Mouse (Mus musculus): ENCODE measurements around the gene Slc39a8. TPM values are rescaled to one million over a fixed set of nuclear protein-coding genes. Genes with fewer than 3 reads are reported as not detected.

Slc39a8 gene
- polyA plus RNA-seq (2016; fragmentation: Nextera tagmentation; extraction: Ambion mirVana), result 10.0 and 13.8 TPM in 2 replicates

DNA sequence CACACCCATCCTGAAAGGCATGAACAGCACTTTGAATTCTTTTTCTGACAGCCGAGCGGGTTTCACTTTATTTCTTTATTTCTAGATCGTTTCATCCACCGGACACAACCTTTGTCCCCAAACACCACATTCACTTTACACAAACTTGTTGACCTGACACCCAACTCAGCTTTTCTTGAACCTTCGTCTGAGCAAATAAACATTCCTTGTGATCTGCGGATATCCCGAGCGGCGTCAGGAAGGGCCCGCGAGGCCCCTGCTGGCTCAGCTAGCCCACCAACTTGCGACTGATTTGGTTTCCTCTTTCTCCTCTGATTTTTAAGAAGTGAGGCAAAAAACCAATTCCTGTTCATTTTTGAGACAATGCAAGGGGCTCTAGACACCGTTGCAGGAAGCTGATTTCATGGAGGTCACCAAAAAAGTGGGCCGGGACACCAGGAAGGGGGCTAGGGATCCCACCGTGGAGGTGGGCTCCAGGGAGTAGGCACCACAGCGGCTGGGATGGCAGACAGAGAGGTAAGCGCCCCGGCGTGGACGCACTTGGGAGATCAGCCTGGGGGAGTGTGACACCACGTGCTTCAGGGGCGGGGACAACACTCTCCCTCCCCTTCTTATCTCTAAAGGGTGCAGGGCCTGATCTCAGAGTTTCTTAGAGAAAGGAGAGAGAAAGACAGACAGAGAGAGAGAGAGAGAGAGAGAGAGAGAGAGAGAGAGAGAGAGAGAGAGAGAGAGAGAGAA, at the start of gene Slc39a8:
Gene Slc39a8 (plus strand): TSS at position 264 of the 738 bp plus-strand sequence.
- no peaks in the 10 kb centered on the region for H3K9me3 ChIP-seq (replicated peaks)
- H3K4me1 ChIP-seq, result peaks cover 18% of the 10 kb centered on the region
- 5% methylated on average over 22 of the region's 22 CpGs for WGBS
- peaks cover 8% of the 10 kb centered on the region for H3K27me3 ChIP-seq (ENCODE audit: low read depth, poor library complexity, severe bottlenecking)
- DNase-seq (ENCODE audit: low spot score), result peak; percentile 84
- no peaks in the 10 kb centered on the region for H3K36me3 ChIP-seq
- peak within 1 kb of the TSS; percentile 60 for H3K4me3 ChIP-seq
- peak within 1 kb of the TSS; percentile 83 for H3K27ac ChIP-seq

DNA sequence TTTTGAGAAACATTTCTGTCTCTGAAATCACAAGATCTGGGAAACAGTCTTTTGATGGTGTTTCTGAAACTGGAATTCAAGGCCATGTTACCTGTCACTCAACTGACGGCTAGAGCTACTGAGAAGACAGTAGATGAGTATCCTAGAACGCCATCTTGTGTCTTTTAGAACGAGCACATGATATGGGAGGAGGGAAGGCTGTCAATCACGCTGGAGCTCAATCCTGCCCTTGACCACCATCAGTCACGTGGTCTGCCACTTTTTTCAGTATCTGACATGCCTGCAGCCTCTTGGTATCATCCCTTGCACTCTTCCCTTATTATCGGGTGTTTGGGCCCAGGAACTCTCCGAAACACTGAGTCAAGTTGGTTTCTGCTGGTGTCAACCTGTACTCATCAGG, 40.0 kb upstream of the Slc39a8 start:
- no peaks in the 10 kb centered on the region for H3K9me3 ChIP-seq (replicated peaks)
- H3K36me3 ChIP-seq, result no peaks in the 10 kb centered on the region
- DNase-seq (ENCODE audit: low spot score), result no peak
- H3K4me3 ChIP-seq, result no peak overlapping the region
- 88% methylated on average over 7 of the region's 7 CpGs for WGBS
- no peaks in the 10 kb centered on the region for H3K27me3 ChIP-seq (ENCODE audit: low read depth, poor library complexity, severe bottlenecking)
- H3K27ac ChIP-seq, result no peak overlapping the region
- no peaks in the 10 kb centered on the region for H3K4me1 ChIP-seq

- H3K4me1 ChIP-seq, result no peaks in the 10 kb centered on the region
- no peak for DNase-seq (ENCODE audit: low spot score)
- no peak overlapping the region for H3K27ac ChIP-seq
- H3K27me3 ChIP-seq (ENCODE audit: low read depth, poor library complexity, severe bottlenecking), result no peaks in the 10 kb centered on the region
- H3K9me3 ChIP-seq (replicated peaks), result no peaks in the 10 kb centered on the region
- WGBS, result 95% methylated on average over 6 of the region's 6 CpGs
- no peak overlapping the region for H3K4me3 ChIP-seq
- H3K36me3 ChIP-seq, result no peaks in the 10 kb centered on the region
Observed at GRCm38 (mm10) chr3:135796117-135796516, 29.0 kb upstream of the Slc39a8 start.

GRCm38 (mm10) chr3:135798241-135798640, 26.8 kb upstream of the Slc39a8 start:
- no peak overlapping the region for H3K4me3 ChIP-seq
- no peak overlapping the region for H3K27ac ChIP-seq
- H3K36me3 ChIP-seq, result no peaks in the 10 kb centered on the region
- H3K4me1 ChIP-seq, result no peaks in the 10 kb centered on the region
- no peaks in the 10 kb centered on the region for H3K27me3 ChIP-seq (ENCODE audit: low read depth, poor library complexity, severe bottlenecking)
- WGBS, result 77% methylated on average over 3 of the region's 3 CpGs
- no peaks in the 10 kb centered on the region for H3K9me3 ChIP-seq (replicated peaks)
- no peak for DNase-seq (ENCODE audit: low spot score)

DNA sequence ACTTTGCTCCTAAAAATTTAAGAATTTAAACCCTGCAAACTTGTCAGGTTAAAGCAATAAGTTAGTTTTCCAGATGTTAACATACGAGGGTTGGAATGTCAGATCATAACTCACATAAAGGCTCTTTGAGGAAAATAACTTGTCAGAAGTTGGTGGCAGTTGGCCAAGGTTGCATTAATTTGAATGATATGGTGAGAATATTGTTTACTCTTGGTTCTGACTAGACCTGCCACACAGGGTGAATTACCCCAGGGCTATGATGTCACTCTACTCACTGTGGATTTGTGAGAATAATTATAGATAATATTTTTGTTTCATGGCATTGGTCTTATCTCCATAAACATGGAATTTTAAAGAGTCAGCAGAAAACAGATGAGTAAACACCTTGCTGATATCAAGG, 26.4 kb upstream of the Slc39a8 start:
- 57% methylated on average over 1 of the region's 1 CpGs for WGBS
- no peak for DNase-seq (ENCODE audit: low spot score)

DNA sequence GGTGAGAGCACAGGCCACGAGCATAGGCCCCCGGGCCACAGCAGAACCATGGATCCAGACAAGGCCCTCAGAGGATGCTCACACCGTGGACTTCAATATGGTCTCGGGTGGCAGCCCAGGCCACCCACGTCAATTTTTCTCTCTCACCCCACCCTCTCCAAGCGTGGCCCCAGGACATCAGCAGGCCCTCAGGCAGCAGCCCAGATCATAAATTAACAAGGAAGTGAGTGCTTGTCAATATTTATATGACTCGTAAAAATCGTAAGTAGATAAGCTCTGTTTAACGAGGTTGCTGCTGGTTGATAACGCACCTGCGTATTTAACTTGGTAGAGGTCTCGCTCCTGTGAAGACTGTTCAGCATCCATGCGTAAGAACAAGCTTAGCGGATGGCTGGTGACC, 10.4 kb upstream of the Slc39a8 start:
- H3K9me3 ChIP-seq (replicated peaks), result no peaks in the 10 kb centered on the region
- no peaks in the 10 kb centered on the region for H3K27me3 ChIP-seq (ENCODE audit: low read depth, poor library complexity, severe bottlenecking)
- 81% methylated on average over 14 of the region's 14 CpGs for WGBS
- no peak overlapping the region for H3K27ac ChIP-seq
- no peak for DNase-seq (ENCODE audit: low spot score)
- H3K36me3 ChIP-seq, result no peaks in the 10 kb centered on the region
- no peaks in the 10 kb centered on the region for H3K4me1 ChIP-seq
- no peak overlapping the region for H3K4me3 ChIP-seq

More for the DNA sequence above, 26.4 kb upstream of the Slc39a8 start:
- no peaks in the 10 kb centered on the region for H3K36me3 ChIP-seq
- H3K27ac ChIP-seq, result no peak overlapping the region
- no peak overlapping the region for H3K4me3 ChIP-seq
- no peaks in the 10 kb centered on the region for H3K27me3 ChIP-seq (ENCODE audit: low read depth, poor library complexity, severe bottlenecking)
- H3K4me1 ChIP-seq, result no peaks in the 10 kb centered on the region
- H3K9me3 ChIP-seq (replicated peaks), result no peaks in the 10 kb centered on the region

- Histone ChIP-seq H3K4me3 (no peak overlapping the region), H3K36me3 (no peaks in the 10 kb centered on the region), H3K4me1 (no peaks in the 10 kb centered on the region), H3K27me3 (ENCODE audit: low read depth, poor library complexity, severe bottlenecking) (no peaks in the 10 kb centered on the region), H3K27ac (no peak overlapping the region), H3K9me3 (replicated peaks) (no peaks in the 10 kb centered on the region)
- 89% methylated on average over 5 of the region's 5 CpGs for WGBS
- no peak for DNase-seq (ENCODE audit: low spot score)
Observed at GRCm38 (mm10) chr3:135815973-135816727, 8.9 kb upstream of the Slc39a8 start.

DNA sequence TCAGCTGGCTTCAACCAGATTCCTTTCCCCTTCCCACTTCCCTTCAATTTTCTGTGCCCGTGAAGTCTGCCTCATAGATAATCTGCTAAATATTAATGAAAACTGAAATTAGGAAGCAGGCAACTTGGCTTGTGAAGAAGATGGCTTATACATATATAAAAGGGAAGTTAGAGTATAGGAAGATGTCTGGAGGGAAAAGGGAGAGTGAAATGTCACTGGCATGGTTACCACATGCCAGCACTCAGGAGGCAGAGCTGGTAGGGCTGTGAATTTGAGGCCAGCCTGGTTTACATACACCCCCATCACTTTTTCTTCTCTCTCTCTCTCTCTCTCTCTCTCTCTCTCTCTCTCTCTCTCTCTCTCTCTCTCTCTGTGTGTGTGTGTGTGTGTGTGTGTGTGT, 8.0 kb upstream of the Slc39a8 start:
- no peaks in the 10 kb centered on the region for H3K36me3 ChIP-seq
- H3K4me1 ChIP-seq, result no peaks in the 10 kb centered on the region
- no peak overlapping the region for H3K4me3 ChIP-seq
- H3K27me3 ChIP-seq (ENCODE audit: low read depth, poor library complexity, severe bottlenecking), result no peaks in the 10 kb centered on the region
- WGBS, result 84% methylated on average over 1 of the region's 1 CpGs
- no peaks in the 10 kb centered on the region for H3K9me3 ChIP-seq (replicated peaks)
- no peak for DNase-seq (ENCODE audit: low spot score)
- H3K27ac ChIP-seq, result no peak overlapping the region

- Histone ChIP-seq H3K27ac (no peak overlapping the region), H3K27me3 (ENCODE audit: low read depth, poor library complexity, severe bottlenecking) (peaks cover 8% of the 10 kb centered on the region), H3K4me3 (peak overlapping the region; percentile 60; the same call in 1 of the 2 replicates), H3K9me3 (replicated peaks) (no peaks in the 10 kb centered on the region), H3K4me1 (peaks cover 18% of the 10 kb centered on the region), H3K36me3 (no peaks in the 10 kb centered on the region)
- 46% methylated on average over 2 of the region's 4 CpGs for WGBS
- no peak for DNase-seq (ENCODE audit: low spot score)
Observed at GRCm38 (mm10) chr3:135824436-135824835, 643 bp upstream of the Slc39a8 start.

DNA sequence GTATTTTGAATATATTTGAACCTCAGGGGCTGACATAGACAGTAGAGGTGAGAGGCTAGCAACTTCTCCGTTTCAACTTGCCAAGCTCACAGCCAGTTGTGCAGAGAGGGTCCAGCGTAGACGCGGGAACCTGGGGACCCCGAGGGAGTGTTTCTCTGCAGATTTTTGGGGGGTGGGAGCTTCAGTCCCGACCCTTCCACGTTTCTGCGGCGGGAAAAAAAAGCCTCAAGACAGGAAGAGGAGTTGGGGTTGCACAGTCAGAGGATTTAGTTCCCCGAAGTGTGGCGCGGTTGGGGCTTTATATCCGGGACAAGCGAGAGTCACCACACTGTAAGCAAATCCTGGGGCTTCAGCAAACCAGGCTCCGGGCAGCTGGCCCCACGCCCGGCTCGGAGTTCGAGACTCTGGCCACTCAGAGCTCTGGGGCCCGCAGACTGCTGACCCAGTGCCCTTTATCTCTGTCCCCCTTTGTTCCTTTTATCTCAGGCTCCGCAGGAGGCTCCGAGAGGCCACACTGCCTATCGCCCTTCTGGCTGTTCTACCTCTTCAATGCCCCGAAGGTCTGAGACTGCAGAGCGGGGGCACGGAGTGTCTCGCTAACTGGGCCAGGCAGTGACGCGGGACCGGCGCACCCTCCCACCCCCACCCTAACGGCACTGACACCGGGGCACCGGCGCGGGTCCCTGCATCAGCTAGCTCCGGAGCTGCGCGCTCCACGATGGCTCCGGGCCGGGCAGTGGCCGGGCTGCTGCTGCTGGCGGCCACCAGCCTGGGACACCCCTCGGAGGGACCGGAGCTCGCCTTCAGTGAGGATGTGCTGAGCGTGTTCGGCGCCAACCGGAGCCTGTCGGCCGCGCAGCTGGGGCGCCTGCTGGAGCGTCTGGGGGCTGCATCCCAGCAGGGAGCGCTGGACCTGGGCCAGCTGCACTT, 940 bp downstream of the Slc39a8 start:
- H3K4me1 ChIP-seq, result peaks cover 18% of the 10 kb centered on the region
- H3K27me3 ChIP-seq (ENCODE audit: low read depth, poor library complexity, severe bottlenecking), result peaks cover 8% of the 10 kb centered on the region
- H3K4me3 ChIP-seq, result peak overlapping the region; percentile 60
- no peaks in the 10 kb centered on the region for H3K9me3 ChIP-seq (replicated peaks)
- peak overlapping the region; percentile 83 for H3K27ac ChIP-seq
- WGBS, result under 1% methylated on average over 57 of the region's 57 CpGs
- peak; percentile 77 for DNase-seq (ENCODE audit: low spot score)
- no peaks in the 10 kb centered on the region for H3K36me3 ChIP-seq

DNA sequence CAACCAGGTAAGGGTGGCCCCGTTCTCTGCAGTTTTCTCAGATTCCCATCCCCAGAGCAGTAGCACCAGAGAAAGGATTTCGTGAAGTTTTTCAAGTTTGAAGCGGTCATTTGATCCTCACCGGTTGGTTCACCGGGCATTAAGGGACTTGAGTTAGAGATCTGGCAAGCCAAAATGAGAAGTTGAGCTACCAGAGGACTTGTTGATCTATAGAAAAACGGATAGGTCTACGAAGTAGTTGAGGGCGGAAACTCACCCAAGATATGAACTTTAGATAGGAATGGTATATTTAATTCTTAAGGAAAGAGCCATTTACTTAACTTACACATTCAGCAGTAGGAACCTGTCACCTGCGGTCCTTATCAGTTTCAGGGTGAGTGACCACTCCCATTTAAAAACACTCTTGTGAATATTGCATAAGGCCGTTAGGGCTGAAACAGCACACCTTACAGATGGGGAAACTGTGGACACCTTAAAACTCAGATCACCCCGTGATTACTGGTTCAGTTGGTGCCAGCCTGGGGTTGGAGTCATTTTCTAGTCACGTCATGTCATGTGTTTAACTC, 1.7 kb downstream of the Slc39a8 start:
- Histone ChIP-seq H3K9me3 (replicated peaks) (no peaks in the 10 kb centered on the region), H3K27me3 (ENCODE audit: low read depth, poor library complexity, severe bottlenecking) (peaks cover 8% of the 10 kb centered on the region), H3K27ac (peak overlapping the region; percentile 83), H3K36me3 (no peaks in the 10 kb centered on the region), H3K4me1 (peaks cover 18% of the 10 kb centered on the region), H3K4me3 (peak overlapping the region; percentile 60)
- no peak for DNase-seq (ENCODE audit: low spot score)
- WGBS, result 23% methylated on average over 12 of the region's 12 CpGs

DNA sequence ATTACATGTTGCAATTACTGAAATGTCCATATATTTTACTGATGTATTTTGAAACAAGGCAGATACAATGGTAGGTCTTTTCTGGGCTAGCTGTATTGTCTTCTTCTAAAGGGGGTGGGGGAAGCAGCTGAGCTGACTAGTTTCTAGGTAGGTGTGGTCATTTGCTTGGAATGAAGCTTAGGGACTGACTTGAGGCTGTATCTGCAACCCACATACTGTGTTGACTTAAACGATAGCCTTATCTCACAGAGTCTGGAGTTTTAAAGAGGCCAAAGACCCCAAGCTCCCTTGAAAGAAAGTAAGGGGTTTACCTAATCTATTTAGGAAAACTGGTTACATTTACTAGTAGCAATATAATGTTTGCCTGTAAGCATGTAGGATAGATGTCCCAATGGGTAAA, 2.9 kb downstream of the Slc39a8 start:
- no peak for DNase-seq (ENCODE audit: low spot score)
- WGBS, result 58% methylated on average over 1 of the region's 1 CpGs
- H3K27me3 ChIP-seq (ENCODE audit: low read depth, poor library complexity, severe bottlenecking), result peaks cover 8% of the 10 kb centered on the region
- no peak overlapping the region for H3K27ac ChIP-seq
- H3K4me1 ChIP-seq, result peaks cover 18% of the 10 kb centered on the region
- H3K9me3 ChIP-seq (replicated peaks), result no peaks in the 10 kb centered on the region
- H3K36me3 ChIP-seq, result no peaks in the 10 kb centered on the region
- H3K4me3 ChIP-seq, result no peak overlapping the region
